Mouse (Mus musculus) kidney, postnatal 0 days (tissue): ENCODE measurements at regions not wholly inside any gene's neighbourhood (a gene's known extent, or its start where the extent isn't known, plus 50 kb on each side); places are given as distances from the start of the nearest gene placed in this dataset.

Experiments used
- ATAC-seq: fragments of 200-750 bp; cut with Nextera tagmentation; replicated peaks from 2 replicates; pipeline ENCODE4 v1.8.0; 2017; ENCODE audit warnings: low read depth, moderate number of reproducible peaks, moderate TSS enrichment, moderate library complexity; ENCODE audit not compliant: low FRiP score
- DNase-seq: peaks from one replicate; pipeline ENCODE4 v3.0.0-alpha.2; 2016; ENCODE audit warnings: low spot score
- H3K27ac ChIP-seq: fragments of 300-500 bp; sonication (generic); 2 replicates; pipeline ENCODE4 v1.5.1; 2014; ENCODE audit warnings: mild to moderate bottlenecking
- H3K27me3 ChIP-seq: fragments of 300-500 bp; sonication (generic); 2 replicates; pipeline ENCODE4 v1.6.1; 2014; ENCODE audit warnings: low read length, mixed read lengths; ENCODE audit not compliant: insufficient read depth
- H3K36me3 ChIP-seq: fragments of 300-500 bp; sonication (generic); 2 replicates; pipeline ENCODE4 v1.6.1; 2014; ENCODE audit warnings: low read length, mixed read lengths; ENCODE audit not compliant: insufficient read depth
- H3K4me1 ChIP-seq: fragments of 300-500 bp; sonication (generic); replicated peaks from 2 replicates; pipeline ENCODE4 v1.6.1; 2014; ENCODE audit warnings: antibody characterized with exemption, low read length, mixed read lengths; ENCODE audit not compliant: insufficient read depth
- H3K4me2 ChIP-seq: fragments of 300-500 bp; sonication (generic); 2 replicates; pipeline ENCODE4 v1.6.1; 2014; ENCODE audit warnings: mild to moderate bottlenecking, low read length, moderate library complexity, mixed read lengths
- H3K4me3 ChIP-seq: fragments of 300-500 bp; sonication (generic); replicated peaks from 2 replicates; pipeline ENCODE4 v1.5.1; 2014; ENCODE audit warnings: low read depth, low read length
- H3K9ac ChIP-seq: fragments of 300-500 bp; sonication (generic); 2 replicates; pipeline ENCODE4 v1.6.1; 2014; ENCODE audit warnings: low read depth, low read length
- H3K9me3 ChIP-seq: fragments of 300-500 bp; sonication (generic); replicated peaks from 2 replicates; pipeline ENCODE4 v1.6.1; 2016; ENCODE audit warnings: low read length, inconsistent platforms, mixed read lengths
- CTCF ChIP-seq: IDR thresholded peaks from 2 replicates; pipeline ENCODE4 v1.5.1; 2016; ENCODE audit warnings: antibody characterized with exemption, low read depth, mild to moderate bottlenecking, moderate library complexity
- WGBS: fragments of 180-500 bp; shearing (Covaris S2); extraction: QIAGEN DNeasy Blood & Tissue Kit; methylation state at CpG from one replicate; pipeline ENCODE4 v1.1.7; 2014; 5-methylcytosine and 5-hydroxymethylcytosine counted together

GRCm38 (mm10) chr3:70860909-70861675, 853.7 kb downstream of the Otol1 start:
- H3K9ac ChIP-seq = no peak overlapping the region
- H3K27me3 ChIP-seq = no peaks in the 10 kb centered on the region
- H3K4me2 ChIP-seq = no peak overlapping the region
- no peaks in the 10 kb centered on the region for H3K4me1 ChIP-seq
- H3K36me3 ChIP-seq = no peaks in the 10 kb centered on the region
- no peak overlapping the region for H3K27ac ChIP-seq
- H3K9me3 ChIP-seq = no peaks in the 10 kb centered on the region
- ATAC-seq = no peak
- no peak for TF ChIP-seq CTCF
- no peak overlapping the region for H3K4me3 ChIP-seq
- 73% methylated on average over 8 of the region's 8 CpGs for WGBS
- DNase-seq = no peak

GRCm38 (mm10) chr3:70873688-70874551, 866.5 kb downstream of the Otol1 start:
- WGBS = 67% methylated on average over 9 of the region's 9 CpGs
- Histone ChIP-seq H3K4me1 (no peaks in the 10 kb centered on the region), H3K9ac (no peak overlapping the region), H3K27me3 (no peaks in the 10 kb centered on the region), H3K27ac (no peak overlapping the region), H3K9me3 (no peaks in the 10 kb centered on the region), H3K4me3 (no peak overlapping the region), H3K4me2 (no peak overlapping the region), H3K36me3 (no peaks in the 10 kb centered on the region)
- ATAC-seq (no peak), DNase-seq (peak; percentile 19)
- 0 out of 2 replicates have a peak, but pooled peaks have one; percentile 16 for TF ChIP-seq CTCF

DNA sequence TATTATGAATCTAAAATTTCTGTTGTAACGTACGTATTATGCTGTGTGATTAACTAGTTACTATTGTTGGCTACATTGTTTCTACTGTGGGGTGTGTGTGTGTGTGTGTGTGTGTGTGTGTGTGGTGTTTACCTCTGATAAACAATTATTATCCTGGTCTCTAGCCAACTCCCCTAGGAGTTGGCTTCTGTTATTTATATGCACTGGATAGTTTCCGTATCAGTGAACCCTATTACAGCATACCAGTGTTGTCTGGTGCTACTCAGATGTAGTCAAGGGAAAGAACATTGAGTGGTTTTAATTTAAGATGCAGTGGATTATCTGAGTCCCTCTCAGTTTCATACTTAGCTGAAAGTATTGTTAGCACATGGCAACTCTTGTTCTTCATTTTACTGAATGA, 867.2 kb downstream of the Otol1 start:
- DNase-seq = no peak
- Histone ChIP-seq H3K27me3 (no peaks in the 10 kb centered on the region), H3K36me3 (no peaks in the 10 kb centered on the region), H3K4me2 (no peak overlapping the region), H3K27ac (no peak overlapping the region), H3K9me3 (no peaks in the 10 kb centered on the region), H3K4me1 (no peaks in the 10 kb centered on the region), H3K9ac (no peak overlapping the region), H3K4me3 (no peak overlapping the region)
- 75% methylated on average over 3 of the region's 3 CpGs for WGBS
- no peak for ATAC-seq
- TF ChIP-seq CTCF = no peak
